Mouse (Mus musculus) thymus, postnatal 10 days (tissue): ENCODE measurements around the gene Dand5.
A peak's percentile ranks its signal among the peaks of the same experiment; 100 is the strongest.

Experiments
- DNase-seq, 2 experiments: peaks; one replicate each; pipeline ENCODE4 v3.0.0; 2021; ENCODE audit warnings: low spot score in 2 of 2

The Dand5 gene

DNA sequence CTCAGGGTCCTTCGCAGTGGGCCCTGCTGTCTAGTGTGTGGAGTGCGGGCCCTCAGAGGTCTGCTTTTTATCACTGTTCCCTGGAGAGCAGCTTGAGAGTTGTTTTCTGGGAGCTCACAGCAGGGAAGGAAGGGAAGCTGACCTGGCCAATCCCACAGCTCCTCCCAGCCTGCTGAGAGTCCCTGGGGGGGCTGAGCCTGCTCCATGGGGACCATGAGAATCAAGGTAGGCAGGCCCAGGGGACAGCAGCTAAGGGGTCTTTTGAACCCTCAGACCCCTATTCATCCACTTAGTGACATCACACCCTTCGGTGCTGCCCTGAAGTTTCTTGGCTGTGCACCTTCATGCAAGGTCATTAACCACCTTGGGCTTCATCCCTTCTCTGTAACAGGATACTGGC lies at the start of gene Dand5:
Gene Dand5 (minus strand): TSS at position 101 of the 400 bp plus-strand sequence.
- no peak for DNase-seq

DNA sequence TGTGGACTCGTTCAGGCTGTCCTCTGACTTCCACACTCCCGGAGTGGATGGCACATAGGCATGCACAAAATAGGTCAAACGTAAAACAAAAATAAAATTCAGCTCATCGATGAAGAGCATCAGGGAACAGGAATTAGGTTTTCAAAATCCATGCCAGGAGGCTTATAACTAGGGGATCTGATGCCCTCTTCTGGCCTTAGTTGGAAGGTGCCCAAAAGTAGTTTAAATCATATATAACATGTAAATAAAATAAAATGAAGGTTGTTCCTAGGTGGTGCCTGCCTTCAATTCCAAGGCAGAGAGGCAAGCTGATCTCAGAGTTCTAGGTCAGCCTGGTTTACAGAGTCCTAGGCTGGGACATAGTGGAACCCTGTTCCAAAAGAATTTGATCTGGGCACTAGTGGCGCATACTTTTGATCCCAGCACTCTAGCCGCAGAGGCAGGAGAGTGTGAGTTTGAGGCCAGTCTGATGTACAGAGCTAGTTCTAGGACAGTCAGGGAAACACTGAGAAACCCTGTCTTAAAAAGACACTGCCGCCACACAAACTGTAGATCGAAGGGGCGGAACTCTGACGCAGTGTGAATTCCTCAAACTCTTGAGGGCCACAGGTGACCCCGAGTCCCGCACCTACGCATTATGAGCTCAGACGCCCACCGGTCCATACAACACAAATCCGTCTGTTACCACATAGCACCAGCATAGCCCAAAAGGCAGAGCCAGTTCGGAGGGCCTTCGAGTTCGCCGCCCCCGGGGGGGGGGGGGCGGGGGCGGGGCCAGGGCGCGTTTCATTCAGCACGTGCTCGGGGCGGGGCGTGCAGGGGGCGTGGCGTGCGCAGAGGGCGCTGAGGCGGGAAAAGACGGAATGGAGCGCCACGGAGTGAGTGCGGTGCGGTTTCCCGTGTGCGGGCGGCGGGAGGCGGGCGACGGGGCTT lies 49.0 kb upstream of the Dand5 start, which contains the start of gene Syce2:
Gene Syce2 (plus strand): TSS at position 736 of the 933 bp plus-strand sequence.
- DNase-seq, result peak; percentile 76 to 87

DNA sequence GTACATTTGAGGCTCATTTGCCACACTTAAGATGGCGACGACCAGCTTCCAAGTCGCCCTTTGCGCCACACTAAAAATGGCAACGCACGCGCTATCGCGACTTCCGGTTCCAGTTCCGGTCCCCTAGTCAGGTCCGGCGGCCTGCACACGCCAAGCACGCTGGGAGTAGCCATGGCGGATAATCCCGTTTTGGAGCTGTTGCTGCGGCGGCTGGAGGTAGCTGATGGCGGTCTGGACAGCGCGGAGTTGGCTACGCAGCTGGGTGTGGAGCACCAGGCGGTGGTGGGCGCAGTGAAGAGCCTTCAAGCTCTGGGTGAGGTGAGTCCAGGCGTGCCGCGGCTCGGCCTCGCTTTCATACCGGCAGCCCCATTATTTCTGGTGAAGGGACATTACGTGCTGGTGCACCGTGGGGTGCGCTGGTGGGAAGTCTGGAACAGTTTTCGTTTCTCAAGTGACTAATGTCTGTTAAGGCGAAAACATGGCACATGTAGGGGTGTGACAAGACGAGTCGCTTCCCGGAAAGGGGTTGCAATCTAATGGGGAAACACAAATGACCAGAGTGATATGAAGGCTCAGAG lies 34.3 kb upstream of the Dand5 start, which contains the start of gene Farsa:
Gene Farsa (plus strand): TSS at position 126 of the 578 bp plus-strand sequence.
- peak; percentile 81 to 88 for DNase-seq

DNA sequence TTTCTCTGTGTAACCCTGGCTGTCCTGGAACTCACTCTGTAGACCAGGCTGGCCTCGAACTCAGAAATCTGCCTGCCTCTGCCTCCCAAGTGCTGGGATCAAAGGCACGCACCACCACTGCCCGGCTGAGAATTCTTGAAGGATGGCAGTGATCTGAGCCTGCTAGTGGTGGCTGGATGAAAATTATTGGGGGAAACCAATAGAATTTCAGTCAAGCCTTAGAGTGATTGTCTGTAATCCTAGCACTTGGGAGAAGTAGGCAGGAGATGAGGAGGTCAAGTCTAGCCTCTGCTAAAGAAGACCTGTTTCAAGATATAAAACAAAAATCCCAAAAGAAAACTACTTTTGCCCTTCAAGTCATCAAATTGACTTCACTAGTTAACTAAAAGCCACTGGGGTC lies 33.8 kb upstream of the Dand5 start:
- DNase-seq, result no peak

DNA sequence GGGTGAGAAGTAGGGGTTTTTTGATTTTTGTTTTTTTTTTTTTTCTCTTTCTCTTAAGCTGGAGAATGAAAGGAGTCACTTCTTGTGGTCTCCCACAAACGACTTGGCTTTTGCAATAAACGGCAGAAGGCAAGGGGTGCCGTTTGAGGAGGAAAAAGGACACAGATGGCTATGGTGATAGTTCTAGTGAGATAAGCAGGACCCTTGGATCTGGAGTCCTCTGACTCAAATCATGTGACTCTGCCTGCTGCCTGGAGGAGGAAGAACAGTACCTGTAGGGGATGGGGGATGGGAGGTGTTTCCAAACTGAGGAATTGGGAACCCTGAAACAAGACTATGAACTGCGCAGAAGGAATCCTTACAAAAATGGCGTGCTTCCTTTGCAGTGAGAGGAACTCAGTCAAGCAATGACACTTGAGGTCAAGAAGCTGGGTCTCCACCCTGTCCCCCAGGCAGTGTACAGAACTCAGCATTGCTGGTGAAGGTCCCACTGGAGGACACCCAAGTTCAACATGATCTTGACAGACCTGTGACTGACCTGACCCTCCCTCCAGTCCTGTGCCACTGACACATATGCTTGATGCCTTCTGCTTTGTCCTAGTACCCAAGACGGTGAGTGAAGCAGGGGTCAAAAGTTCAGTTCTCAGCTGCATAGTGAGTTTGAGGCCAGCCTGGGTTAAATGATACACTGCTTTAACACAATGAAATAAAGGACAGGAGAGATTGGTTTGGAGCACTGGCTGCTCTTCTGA lies 25.2 kb upstream of the Dand5 start:
- peak; percentile 22 to 24 for DNase-seq

DNA sequence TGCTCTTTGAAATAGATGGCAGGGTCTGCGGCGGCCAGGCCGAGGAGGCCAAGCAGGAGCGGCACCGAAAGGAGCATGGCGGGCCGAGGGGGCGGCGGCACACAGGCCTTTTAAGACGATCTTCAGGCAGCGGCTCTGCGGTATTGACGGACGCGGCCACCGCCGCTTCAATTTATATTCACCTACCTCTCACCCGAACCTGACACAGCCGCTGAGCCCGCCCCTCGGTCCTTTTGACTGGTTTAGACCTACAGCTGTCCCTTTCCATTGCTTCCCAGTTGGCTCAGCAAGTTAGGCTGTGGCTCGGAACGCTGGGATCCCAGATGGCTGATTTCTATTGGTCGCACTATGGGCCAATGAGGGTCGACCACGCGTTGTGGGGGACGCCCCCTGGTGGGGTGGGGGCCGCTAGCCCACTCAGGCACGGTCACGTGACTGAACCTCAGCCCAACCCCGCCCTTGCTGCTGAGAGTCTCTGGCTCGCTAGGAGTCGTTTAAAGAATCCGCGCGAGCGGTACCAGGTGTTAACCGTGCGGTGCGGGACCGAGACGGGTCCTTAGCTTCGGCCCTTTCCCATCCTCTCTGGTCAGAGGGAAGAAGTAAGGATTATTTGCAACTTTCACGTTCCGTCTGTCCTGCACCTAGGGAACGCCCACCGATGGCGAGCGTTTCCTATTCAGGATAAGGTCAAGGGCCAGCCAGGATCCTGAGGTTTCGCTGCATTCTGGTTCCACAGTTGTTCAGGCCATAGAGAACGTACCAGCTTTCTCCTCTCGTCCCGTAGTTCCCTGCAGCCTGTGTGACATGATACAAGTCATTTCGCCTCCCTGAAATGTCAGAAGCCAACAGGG lies 24.3 kb upstream of the Dand5 start, which contains the start of gene Calr:
Gene Calr (minus strand): TSS at position 213 of the 851 bp plus-strand sequence.
- DNase-seq, result peak; percentile 100

DNA sequence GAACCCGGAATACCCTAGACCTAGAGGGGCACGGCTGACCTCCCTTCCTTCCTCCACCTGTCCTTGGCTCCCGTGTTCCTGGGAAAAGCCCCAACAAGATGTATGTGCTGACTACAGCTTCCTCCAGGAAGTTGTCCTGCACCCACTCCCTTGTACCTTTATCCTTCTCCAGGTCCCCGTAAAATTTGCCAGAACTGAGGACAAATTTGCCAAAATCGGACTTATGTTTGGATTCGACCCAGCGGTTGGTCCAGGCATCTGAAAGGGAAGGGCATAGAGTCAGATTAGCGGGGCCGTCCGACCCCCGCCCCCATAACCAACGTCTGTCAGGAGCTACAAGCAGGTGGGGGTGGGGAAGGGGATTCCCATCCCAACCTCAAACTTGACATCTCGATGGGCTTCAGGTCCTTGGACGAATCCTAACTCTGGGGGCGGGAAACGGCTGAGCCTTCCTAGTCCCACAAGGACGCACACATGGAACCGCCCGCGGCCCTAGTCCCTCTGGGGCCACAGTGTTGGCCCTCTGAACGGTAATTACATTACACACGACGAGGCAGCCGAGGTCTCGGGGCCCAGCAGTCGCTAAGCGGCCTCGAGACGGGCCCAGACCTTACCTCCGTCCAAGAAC lies 23.6 kb upstream of the Dand5 start:
- no peak for DNase-seq

DNA sequence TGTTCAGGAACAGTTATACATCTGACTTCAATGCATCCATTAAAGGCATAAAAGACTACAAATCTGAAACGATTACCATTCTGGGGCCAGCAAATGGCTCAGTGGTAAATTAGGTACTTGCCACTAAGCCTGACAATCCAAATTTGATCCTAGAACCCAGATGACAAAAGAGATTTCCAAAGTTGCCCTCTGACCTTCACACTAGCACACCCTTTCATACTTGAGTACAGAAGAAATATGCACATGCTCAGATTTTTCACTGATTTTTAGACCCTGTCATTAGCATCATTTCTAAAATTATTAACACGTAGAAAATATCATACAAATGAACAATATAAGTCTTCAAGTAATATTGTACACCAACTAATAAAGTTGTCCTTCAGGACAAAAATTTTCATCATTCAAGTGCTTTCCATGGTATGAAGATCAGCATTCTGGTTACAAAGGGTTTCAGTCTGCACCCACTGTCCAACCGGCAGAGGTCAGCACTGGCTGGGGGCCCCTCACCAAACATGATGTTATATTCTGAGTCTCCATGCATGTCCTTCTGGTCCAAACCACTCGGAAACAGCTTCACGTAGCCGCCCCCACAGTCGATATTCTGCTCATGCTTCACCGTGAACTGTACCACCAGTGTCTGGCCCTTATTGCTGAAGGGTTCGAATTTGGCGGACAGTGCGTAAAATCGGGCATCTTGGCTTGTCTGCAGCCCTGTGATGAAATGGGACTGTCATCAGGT lies 22.9 kb upstream of the Dand5 start:
- DNase-seq, result no peak

DNA sequence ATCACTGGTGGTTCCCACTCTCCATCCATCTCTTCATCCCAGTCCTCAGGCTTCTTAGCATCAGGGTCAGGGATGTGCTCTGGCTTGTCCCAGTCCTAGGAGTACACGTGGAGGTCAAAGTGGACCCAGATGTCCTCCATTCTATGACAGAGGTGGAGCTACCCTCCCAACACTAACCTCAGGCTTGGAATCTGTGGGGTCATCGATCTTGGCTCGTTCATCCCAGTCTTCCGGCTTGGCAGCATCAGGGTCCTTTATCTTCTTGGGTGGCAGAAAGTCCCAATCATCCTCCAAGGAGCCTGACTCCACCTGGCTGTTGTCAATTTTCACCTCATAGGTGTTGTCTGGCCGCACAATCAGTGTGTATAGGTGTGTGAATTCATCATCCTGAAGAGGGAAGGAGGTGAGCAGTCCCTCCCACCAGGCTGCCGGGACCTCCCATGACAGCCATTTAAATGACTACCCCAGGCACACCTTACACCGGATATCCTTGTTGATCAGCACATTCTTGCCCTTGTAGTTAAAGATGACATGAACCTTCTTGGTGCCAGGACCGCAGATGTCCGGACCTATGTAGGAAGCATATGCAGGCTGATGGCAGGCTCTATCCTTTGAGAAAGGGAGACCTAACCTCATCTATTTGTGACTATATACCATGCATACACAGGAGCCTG lies 21.9 kb upstream of the Dand5 start:
- DNase-seq, result no peak

DNA sequence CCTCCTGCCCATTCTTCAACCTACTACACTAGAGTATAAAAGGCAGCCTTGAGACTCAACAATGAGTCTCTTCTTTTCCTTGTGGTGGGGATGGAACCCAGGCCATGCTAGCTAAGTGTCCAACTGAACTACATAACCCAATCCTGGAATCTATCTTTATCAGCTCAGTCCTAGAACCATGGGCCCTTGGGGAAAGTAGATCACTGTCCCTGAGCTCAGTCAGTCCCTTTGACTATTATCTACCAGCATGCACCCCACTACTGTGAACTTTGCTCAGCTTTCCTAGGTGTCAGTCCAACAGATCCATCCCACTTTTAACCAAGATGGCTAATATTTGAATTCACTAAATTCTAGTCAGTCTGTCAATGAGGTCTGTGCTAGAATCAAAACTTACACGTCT lies 18.9 kb upstream of the Dand5 start:
- no peak for DNase-seq

DNA sequence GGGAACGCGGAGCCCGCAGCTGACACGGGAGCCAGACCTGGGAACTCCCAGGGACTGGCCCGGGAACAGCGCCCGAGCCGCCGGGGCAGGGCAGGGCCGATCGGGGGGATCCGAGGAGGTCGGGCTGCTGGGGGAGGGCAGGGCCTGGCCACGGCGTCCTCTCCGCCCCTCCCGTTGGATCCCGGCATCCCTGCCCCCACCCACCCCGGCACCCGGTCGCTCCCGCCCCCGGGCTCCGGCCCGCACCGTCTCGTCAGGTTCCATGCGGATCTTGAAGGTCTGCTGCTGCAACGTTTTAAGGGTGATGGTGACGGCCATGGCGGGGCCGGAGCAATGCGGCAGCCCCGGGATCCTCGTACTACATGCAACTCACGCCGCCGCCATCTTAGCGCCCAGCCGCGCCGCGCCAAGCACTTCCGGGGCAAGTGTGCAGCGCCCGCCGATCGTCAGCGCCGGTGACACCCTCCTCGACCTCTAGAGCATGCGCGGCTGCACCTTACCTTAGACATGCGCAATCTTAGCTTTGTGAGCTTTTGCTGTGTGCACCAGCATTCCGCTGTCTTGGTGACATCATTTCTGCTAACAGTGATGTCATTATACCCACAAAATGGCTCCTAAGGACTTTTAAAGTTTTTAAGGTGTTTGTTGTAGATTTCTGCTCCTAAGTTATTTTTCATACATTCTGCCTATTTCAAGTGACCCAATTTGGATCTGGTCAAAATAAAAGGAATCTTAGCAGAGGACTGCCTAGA lies 17.8 kb upstream of the Dand5 start, which contains the start of gene Rad23a:
Gene Rad23a (minus strand): TSS at position 418 of the 752 bp plus-strand sequence.
- DNase-seq, result peak; percentile 86 to 87

DNA sequence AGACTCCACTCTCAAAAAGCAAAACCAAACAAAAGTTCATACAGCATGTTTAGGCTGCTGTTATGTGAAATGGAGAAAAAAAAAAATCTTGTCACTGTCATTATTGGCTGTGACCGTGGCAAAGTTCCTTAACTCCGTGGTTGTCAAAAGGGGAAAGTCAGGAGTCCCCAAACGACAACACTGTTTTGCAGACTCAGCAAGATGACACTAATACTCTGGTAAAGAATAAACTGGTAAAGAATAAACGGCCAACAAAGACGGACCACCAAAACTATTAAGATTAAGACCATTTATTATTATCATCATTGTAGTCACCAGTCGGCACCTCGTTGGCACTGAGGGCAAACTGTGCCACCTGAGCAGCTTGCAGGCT lies 17.2 kb upstream of the Dand5 start:
- no peak for DNase-seq

DNA sequence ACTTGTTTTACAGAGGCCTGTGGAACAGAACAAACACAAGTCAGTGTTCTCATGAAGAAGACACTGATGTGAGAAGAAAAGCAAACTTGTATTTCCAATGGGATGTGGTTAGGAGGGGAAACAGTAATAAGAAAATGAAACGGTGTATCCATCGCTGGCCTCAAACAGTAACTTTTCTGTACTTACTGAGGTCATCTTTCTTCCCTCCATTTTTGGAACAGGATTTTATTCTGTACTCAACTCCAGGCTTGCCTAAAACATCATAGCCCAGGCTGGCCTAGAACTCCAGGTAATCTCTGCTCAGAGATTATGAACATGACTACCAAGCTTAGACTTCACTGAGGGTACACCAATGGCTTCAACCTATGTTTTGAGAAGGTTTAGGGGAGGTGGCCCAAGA lies 16.8 kb upstream of the Dand5 start:
- DNase-seq, result no peak

DNA sequence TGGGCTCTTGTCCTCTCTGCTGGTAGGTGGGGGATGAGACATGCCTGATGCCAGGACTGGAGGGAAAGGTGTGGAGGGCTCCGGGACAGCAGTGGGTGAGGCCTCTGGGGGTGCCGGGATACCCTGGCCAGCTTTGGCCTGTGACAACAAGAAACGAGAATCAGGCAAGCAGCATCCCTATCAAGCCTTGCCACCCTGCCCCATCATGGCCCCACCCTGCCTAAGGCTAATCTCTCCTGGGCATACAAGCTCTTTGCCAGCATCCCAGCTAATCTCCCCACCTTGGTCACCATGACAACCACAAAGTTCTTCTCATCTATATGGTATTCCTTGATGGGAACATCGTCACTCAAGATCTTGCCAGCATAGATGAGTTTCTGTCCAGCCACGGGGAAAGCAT lies 15.9 kb upstream of the Dand5 start:
- DNase-seq, result no peak

DNA sequence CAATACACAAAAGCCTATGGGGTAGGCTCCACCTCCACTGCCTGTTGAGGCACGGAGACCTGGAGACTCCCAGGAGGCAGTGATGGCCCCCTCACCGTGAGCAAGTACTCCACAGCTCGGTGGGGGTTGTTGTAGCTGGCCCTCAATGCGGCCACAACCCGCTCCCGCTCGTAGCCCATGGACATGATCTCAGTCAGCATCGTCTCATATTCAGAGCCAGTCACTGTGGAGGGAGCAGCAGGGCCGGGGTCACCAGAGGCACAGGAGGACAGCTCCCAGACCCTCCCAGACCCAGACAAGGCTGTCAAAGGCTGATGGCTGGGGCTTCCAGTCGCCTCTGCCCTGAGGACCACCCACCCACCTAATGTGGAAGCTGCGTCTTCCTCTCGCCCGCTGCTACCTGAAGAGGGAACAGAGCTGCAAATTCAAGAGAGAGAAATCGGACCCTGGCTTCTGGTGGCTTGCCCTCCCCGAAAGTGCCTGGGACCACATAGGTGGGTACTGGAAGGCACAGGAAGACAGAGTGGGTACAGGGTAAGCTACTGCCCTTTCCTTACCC lies 15.4 kb upstream of the Dand5 start:
- DNase-seq, result no peak

DNA sequence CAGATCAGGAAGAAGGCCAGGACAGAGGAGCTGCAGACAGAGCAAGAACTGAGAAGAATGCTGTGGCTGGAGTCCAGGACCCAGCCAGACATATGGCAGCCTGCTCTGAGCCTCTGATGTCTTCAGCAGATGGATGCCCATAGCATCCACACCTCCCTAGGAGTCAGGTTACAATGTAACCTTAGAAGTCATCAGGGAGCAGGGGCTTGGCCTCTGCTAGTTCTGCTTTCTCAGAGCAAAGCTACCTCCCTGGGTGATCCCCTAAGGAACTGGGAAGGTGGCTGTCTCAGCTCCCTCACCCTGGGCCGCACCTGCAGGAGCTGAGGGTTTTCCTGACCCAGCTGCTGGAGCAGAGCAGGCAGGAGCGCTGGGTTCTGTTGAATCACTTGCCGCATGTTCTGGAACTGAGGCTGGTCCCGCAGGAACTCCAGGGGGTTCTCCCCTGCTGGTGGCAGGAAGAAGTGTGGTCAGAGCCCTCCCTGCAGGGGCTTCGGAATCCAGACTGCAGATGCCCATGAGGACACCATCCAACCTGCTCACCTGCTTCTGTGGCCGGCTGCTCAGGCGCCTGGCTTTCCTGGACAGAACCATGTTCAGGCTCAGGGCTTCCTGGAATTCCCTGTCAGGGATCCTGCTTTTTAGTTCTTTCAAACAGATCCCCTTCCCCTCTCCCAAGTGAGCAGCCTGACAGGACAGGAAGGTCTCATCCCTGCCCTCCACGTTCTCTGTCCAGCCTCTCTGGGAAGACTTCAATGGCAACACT lies 14.7 kb upstream of the Dand5 start:
- DNase-seq, result no peak
